Mouse (Mus musculus) C2C12 (cell line): Measurements from ENCODE around the gene A630076J17Rik. TPM values are rescaled to one million over a fixed set of nuclear protein-coding genes. Genes with fewer than 3 reads are reported as not detected.

ENCODE experiments used
- H3K27me3 ChIP-seq: one replicate; pipeline ENCODE4 v1.6.1; 2011; ENCODE audit not compliant: control insufficient read depth, insufficient read depth, insufficient read length
- H3K36me3 ChIP-seq: one replicate; pipeline ENCODE4 v1.6.1; 2011; ENCODE audit not compliant: control insufficient read depth, insufficient read depth
- H3K4me3 ChIP-seq: one replicate; pipeline ENCODE4 v1.5.1; 2011; ENCODE audit warnings: mild to moderate bottlenecking, control low read depth; ENCODE audit not compliant: poor library complexity, insufficient read depth, severe bottlenecking
- H3K79me2 ChIP-seq: one replicate; pipeline ENCODE4 v1.6.1; 2011; ENCODE audit not compliant: control insufficient read depth, insufficient read depth
- H3K79me3 ChIP-seq: one replicate; pipeline ENCODE4 v1.6.1; 2011; ENCODE audit warnings: low read depth, control low read depth
- H3ac ChIP-seq: one replicate; pipeline ENCODE3; 2011; ENCODE audit warnings: low read depth; ENCODE audit not compliant: control insufficient read depth, insufficient read length
- CEBPB ChIP-seq: IDR thresholded peaks from one replicate; pipeline ENCODE4 v1.6.1; 2011; ENCODE audit warnings: low read depth, mild to moderate bottlenecking, control low read depth, moderate library complexity
- CTCF ChIP-seq: IDR thresholded peaks from one replicate; pipeline ENCODE4 v1.5.1; 2011; ENCODE audit not compliant: control insufficient read depth, insufficient read depth, insufficient read length
- FOSL1 ChIP-seq: IDR thresholded peaks from one replicate; pipeline ENCODE4 v1.8.0; 2011; ENCODE audit warnings: mild to moderate bottlenecking, low read length; ENCODE audit not compliant: poor library complexity, insufficient read depth, severe bottlenecking
- MAX ChIP-seq: IDR thresholded peaks from one replicate; pipeline ENCODE4 v1.6.1; 2011; ENCODE audit warnings: mild to moderate bottlenecking, control low read depth
- MYOD1 ChIP-seq: IDR thresholded peaks from one replicate; pipeline ENCODE4 v1.6.1; 2011; ENCODE audit warnings: low read depth; ENCODE audit not compliant: control insufficient read depth, insufficient read length
- MYOG ChIP-seq: IDR thresholded peaks from one replicate; pipeline ENCODE4 v1.6.1; 2011; ENCODE audit not compliant: control insufficient read depth, insufficient read length; ENCODE audit errors: extremely low read depth
- USF1 ChIP-seq: IDR thresholded peaks from one replicate; pipeline ENCODE4 v1.6.1; 2011; ENCODE audit warnings: low read depth, mild to moderate bottlenecking, control low read depth, moderate library complexity
- polyA plus RNA-seq: library from polyadenylated mRNA; unstranded; fragments of >200 nt; fragmentation: generic; extraction: Trizol; gene quantifications from one replicate; pipeline ENCODE4 v1.2.1, GENCODE M21; 2012; ENCODE audit warnings: missing spikeins

A630076J17Rik gene
- polyA plus RNA-seq, 1 experiment: 0.02 TPM

- Histone ChIP-seq H3K79me3 (no peaks in the 10 kb centered on the region), H3K27me3 (peaks cover 3% of the 10 kb centered on the region), H3K79me2 (no peaks in the 10 kb centered on the region), H3ac (no peak overlapping the region), H3K36me3 (no peaks in the 10 kb centered on the region), H3K4me3 (no peak overlapping the region)
- TF ChIP-seq FOSL1: no peak
Observed at GRCm38 (mm10) chr3:107231202-107231601, 788 bp downstream of the A630076J17Rik start.

GRCm38 (mm10) chr3:107233351-107233813 lies 3.0 kb downstream of the A630076J17Rik start:
- Histone ChIP-seq H3K36me3 (no peaks in the 10 kb centered on the region), H3K27me3 (no peaks in the 10 kb centered on the region)
- no peak for TF ChIP-seq MAX
- TF ChIP-seq CTCF: peak; percentile 47
- TF ChIP-seq CEBPB: no peak

GRCm38 (mm10) chr3:107233945-107234344 lies 3.5 kb downstream of the A630076J17Rik start:
- Histone ChIP-seq H3K4me3 (no peak overlapping the region), H3ac (no peak overlapping the region), H3K79me3 (no peaks in the 10 kb centered on the region), H3K27me3 (no peaks in the 10 kb centered on the region), H3K36me3 (no peaks in the 10 kb centered on the region), H3K79me2 (no peaks in the 10 kb centered on the region)
- no peak for TF ChIP-seq MAX
- no peak for TF ChIP-seq MYOG
- TF ChIP-seq USF1: no peak
- TF ChIP-seq CTCF: no peak
- TF ChIP-seq CEBPB: no peak
- TF ChIP-seq FOSL1: no peak
- no peak for TF ChIP-seq MYOD1

More at GRCm38 (mm10) chr3:107233351-107233813, 3.0 kb downstream of the A630076J17Rik start:
- no peak overlapping the region for H3ac ChIP-seq
- H3K79me2 ChIP-seq: no peaks in the 10 kb centered on the region
- H3K4me3 ChIP-seq: no peak overlapping the region
- H3K79me3 ChIP-seq: no peaks in the 10 kb centered on the region

GRCm38 (mm10) chr3:107238051-107238450 lies 7.6 kb downstream of the A630076J17Rik start:
- Histone ChIP-seq H3K79me2 (no peaks in the 10 kb centered on the region), H3ac (no peak overlapping the region)

GRCm38 (mm10) chr3:107238471-107238980 lies 8.1 kb downstream of the A630076J17Rik start:
- Histone ChIP-seq H3K36me3 (no peaks in the 10 kb centered on the region), H3K79me2 (no peaks in the 10 kb centered on the region), H3K79me3 (no peaks in the 10 kb centered on the region), H3K4me3 (no peak overlapping the region), H3K27me3 (no peaks in the 10 kb centered on the region), H3ac (no peak overlapping the region)
- no peak for TF ChIP-seq USF1

More at GRCm38 (mm10) chr3:107238051-107238450, 7.6 kb downstream of the A630076J17Rik start:
- TF ChIP-seq CEBPB (no peak), MAX (no peak), FOSL1 (no peak), MYOD1 (no peak), MYOG (no peak), USF1 (no peak), CTCF (no peak)
- Histone ChIP-seq H3K36me3 (no peaks in the 10 kb centered on the region), H3K79me3 (no peaks in the 10 kb centered on the region), H3K4me3 (no peak overlapping the region), H3K27me3 (no peaks in the 10 kb centered on the region)

GRCm38 (mm10) chr3:107239607-107240006 lies 9.2 kb downstream of the A630076J17Rik start, which contains the start of gene Prok1:
TSS of gene Prok1 (minus strand) at chr3:107239707.
- Histone ChIP-seq H3K79me3 (no peaks in the 10 kb centered on the region), H3K79me2 (no peaks in the 10 kb centered on the region), H3ac (no peak within 1 kb of the TSS), H3K36me3 (no peaks in the 10 kb centered on the region), H3K4me3 (no peak within 1 kb of the TSS), H3K27me3 (no peaks in the 10 kb centered on the region)
- TF ChIP-seq MYOG (no peak), MYOD1 (no peak), CEBPB (no peak), FOSL1 (no peak), CTCF (no peak), USF1 (no peak), MAX (no peak)
